Mouse (Mus musculus): ENCODE data around the gene Ankrd55.
A peak's percentile ranks its signal among the peaks of the same experiment; 100 is the strongest.
"Not testable (repeated sequence)": the region's sequence is repeated elsewhere in the genome, so short reads cannot be mapped to it uniquely, and the experiment has no call there.

Gene Ankrd55

DNA sequence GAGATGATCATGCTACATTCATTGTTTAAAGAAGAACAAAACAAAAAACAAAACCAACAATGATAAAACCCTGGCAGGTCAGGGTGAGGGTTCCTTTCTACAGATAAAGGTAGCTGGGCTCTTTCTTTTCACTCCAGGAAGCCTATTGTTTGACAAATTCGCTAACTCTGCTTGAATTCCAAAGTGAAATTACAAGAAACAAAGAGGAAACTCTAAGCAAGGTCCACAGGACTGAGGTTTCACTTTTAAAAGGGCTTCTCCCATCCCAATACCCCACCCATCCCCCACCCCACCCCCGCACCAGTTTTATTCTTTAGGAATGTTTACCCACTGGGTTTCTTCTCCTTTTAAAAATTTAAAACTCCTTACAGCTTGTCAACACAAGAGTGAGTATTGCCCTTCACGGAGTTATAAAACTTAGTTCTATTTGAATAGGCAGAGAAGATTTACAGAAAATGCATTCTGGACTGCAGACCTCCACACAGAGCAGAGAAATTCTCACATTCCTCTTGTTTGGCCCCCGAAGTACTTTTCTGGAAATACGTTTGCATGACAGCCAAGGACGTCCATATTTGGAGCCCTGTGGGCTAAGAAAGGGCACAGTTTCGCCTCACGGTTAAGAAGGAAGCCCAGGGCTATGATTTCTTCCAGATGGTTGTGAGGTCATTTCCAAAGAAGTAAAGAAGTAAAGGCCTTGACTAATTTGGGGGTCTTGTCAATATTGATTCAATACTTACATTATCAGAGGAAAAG lies 128.3 kb downstream of the Ankrd55 start:
- DNase-seq = no peak

DNA sequence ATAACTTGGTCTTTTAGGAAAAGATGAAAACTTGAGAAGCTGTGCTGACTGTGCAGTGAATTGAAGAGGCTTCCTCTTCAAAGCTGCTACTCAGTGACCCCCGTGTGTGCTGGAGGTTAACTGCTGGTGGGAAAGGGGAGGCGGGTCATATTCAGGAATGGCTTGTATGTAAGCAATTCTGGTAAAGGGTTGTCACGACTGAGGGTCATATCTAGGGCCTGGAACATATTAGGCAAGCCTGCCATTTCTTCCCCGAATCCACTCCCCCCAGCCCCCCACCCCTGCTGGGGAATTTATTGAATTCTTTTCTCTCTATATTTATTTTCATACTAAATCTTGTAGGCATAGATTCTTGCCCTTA lies 128.9 kb downstream of the Ankrd55 start:
- DNase-seq = peak in 1 of 2 experiments; percentile 32

DNA sequence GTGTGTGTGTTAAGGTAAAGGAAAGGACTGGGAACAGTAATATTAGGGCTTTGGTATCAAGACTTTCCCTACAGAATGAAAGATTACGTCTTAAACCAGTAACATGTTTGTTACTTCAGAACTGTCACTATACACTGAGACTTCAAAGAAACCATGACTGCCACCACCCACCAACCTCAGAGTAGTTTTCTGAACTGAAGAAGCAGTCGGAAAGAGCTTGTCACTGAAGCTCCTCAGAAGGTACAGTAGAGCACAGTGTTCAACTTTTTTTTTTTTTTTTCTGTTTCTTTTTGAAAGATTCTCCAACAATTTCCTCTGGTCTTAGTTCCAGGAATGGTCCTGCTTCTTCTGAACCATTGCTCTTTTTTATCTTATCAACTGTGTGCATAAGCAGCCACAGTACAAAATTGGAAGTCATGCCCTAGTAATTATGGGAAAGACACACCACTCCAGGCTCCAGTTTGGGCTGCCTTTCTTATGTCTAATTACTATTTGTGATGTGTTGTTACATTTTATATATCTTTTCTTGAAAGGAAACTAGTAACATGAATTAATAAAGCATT lies 129.7 kb downstream of the Ankrd55 start:
- no peak for DNase-seq

DNA sequence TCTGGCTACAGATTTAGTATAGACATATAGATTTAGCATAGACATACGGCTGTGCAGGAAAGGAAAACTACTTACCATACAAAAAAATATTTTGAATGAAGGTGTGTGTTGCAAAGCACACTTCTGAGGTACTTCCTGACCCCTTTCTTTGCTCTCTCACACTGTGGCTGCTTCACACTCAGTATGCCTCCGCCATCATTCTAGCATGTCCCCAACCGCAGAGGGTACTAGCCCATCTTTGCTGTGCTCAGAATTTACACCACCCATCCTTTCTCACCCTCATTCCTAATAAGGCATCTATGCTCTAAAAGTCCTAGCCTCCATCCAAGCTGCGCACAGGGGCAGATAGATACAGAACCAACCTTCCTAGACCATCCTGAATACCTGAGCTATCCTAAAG lies 130.3 kb downstream of the Ankrd55 start:
- DNase-seq = no peak

DNA sequence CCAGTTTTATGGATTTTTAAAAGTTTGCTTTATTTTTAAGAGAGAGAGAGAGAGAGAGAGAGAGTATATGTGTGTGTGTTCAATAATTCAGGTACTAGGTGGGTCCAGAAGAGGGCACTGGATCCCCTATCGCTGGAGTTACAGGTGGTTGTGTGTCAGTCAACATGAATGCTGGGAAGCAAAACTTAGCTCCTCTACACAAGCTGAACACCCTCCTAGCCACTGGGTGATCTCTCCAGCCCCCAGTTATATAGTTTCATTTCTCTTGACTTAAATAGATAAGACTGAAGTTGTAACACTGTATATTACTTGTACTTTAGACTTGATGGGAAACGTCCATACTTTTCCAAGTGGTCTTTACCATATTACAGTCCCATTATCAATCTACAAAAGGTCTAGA lies 136.0 kb downstream of the Ankrd55 start:
- DNase-seq = no peak

DNA sequence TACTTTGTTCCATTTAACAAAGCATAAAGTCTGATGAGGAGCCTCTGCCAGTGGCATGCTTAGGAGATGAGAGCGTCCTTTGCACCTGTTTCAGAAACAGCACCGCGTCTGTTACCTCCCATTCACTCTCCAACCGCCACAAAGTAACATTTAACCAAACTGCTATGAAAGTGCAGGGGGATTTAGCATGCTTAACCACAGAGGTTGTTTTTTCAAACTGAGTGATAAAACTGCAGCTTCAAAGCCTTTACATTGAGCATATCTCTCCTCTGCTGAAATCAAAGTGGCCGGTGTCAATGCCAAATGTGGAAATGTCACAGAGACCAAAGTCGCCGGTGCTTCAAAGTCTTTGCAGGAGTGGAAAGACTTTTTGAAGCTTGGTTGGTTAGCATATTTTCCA lies 136.4 kb downstream of the Ankrd55 start:
- DNase-seq = no peak

DNA sequence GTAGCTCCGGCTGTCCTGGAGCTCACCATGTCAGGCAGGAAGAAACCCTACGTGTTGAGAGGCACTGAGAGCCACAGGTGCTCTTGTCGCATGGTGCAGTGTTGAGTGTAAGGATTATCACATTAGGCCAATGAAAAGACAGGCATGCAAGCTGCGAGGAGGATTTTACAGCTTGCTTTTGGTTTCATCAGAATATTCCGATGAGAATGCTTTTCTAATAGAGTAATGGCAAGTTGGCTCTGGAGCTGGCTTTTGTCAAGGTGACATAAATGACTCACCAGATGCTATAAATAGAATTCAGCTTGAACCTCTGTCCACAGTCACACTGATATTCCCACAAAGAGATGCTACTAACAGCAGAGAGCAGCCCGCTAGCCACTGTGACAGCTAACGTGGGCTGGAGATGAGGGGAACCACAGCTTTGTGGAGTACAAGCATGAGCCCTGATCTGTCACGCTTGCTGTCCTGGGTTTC lies 137.0 kb downstream of the Ankrd55 start:
- DNase-seq = no peak

DNA sequence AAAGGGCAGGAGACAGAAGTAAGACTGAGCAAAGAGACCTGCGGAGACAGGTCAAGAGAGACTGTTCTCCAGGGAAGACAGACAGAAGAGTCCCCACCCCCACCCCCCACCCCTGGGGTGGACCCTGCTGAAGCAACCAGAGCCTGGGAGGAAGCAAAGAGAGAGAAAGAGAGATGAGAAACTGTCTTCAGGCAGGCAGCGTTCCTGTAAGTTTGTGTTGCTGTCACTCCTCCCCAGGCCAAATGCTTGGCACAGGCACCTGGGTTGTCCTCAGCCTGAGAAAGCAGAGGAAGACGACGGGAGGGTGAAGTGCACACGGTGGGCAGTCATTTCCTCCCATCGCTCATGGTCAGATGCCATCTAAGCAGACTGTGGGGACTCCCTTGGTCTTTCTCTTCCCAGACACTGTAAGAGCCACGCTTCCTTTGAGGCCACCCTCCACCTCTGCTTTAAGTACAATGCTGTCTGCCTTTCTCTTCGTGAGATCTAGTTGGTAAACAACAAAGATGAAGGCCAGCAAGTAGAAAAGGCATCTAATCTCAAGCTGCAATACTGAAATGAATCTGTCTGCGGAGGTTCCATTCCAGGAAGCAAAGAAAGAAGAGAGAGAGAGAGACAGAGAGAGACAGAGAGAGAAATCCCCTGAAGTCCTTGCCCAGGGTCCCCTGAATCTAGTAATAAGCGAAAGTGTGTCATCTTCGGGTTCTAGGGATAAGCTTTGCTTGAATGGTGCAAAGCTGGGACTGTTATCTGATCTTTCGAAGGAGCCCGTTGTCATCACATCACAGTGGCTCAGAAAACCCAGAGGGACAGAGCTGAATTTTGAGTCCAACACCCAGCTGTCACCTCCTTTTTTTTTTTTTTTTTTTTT lies 138.2 kb downstream of the Ankrd55 start:
- DNase-seq = no peak

DNA sequence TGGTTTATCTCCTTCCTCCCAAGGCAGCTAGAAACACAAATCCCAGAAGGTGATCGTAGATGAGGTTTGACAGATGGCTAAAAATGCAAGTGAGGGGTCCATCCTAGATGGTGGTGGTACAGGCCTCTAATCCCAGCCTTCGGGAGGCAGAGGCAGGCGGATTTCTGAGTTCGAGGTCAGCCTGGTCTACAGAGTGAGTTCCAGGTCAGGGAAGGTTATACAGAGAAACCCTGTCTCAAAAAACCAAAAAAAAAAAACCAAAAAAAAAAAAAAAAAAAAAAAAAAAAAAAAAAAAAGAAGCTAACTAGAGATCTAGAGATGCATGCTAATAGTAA lies 138.9 kb downstream of the Ankrd55 start:
- not testable (repeated sequence) for DNase-seq

DNA sequence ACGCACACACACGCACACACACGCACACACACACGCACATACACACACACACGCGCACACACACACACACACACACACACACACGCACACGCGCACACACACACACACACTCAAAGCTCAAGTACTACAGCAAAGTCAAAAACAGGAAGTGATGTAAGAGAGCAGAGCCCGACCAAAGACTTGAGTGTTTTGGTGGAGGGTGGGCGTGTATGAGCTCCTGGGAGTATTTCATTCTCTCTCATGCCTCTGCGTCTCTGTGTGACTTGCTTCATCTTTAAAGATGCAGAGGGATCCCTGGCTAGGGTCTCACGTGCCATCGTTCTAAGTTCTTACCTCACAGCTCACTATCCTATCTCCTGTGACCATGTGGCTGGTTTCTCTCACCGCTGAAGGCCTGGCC lies 139.3 kb downstream of the Ankrd55 start:
- no peak for DNase-seq

DNA sequence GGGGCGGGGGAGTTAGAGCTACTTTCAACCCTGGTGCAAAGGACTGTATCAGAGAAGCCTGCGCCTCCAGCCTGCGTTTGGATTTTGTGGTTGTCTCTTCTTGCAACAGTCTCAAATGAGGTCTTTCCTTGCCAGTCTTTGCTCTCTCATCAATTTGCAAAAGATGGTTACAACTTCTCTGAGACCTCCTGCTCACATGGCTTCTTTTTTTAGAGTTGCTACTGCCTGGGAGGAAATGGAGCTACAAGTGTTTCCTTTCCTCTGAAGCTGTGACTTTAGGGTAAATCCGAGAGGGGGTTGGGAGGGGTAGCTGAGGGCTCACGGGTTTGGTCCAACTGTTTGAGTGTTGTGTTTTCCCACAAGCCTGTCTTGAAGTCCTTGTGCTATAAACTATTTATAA lies 145.0 kb downstream of the Ankrd55 start:
- no peak for DNase-seq
